Mouse (Mus musculus) forebrain, embryonic 11.5 days (tissue): ENCODE measurements around the gene Atr. TPM values are rescaled to one million over a fixed set of nuclear protein-coding genes. Genes with fewer than 3 reads are reported as not detected.
A peak's percentile ranks its signal among the peaks of the same experiment; 100 is the strongest.

Experiments used
- ATAC-seq: fragments of 200-750 bp; cut with Nextera tagmentation; replicated peaks from 2 replicates; pipeline ENCODE4 v1.8.0; 2017; ENCODE audit warnings: moderate TSS enrichment; ENCODE audit not compliant: low FRiP score
- DNase-seq: peaks from one replicate; pipeline ENCODE4 v3.0.0-alpha.2; 2017; ENCODE audit warnings: low spot score
- H3K27ac ChIP-seq: fragments of 300-500 bp; sonication (generic); 2 replicates; pipeline ENCODE4 v1.5.1; 2014; ENCODE audit warnings: low read depth, low read length
- H3K27me3 ChIP-seq: fragments of 300-500 bp; sonication (generic); 2 replicates; pipeline ENCODE4 v1.6.1; 2014; ENCODE audit warnings: mild to moderate bottlenecking, low read length, mixed read lengths; ENCODE audit not compliant: control insufficient read depth, insufficient read depth
- H3K36me3 ChIP-seq: fragments of 300-500 bp; sonication (generic); 2 replicates; pipeline ENCODE4 v1.6.1; 2014; ENCODE audit warnings: mild to moderate bottlenecking, low read length, moderate library complexity, mixed read lengths; ENCODE audit not compliant: control insufficient read depth, insufficient read depth
- H3K4me1 ChIP-seq: fragments of 300-500 bp; sonication (generic); replicated peaks from 2 replicates; pipeline ENCODE4 v1.6.1; 2014; ENCODE audit warnings: low read length, mixed read lengths; ENCODE audit not compliant: control insufficient read depth, insufficient read depth
- H3K4me2 ChIP-seq: fragments of 300-500 bp; sonication (generic); 2 replicates; pipeline ENCODE4 v1.6.1; 2014; ENCODE audit warnings: low read depth, mild to moderate bottlenecking, low read length, moderate library complexity, mixed read lengths; ENCODE audit not compliant: severe bottlenecking
- H3K4me3 ChIP-seq: fragments of 300-500 bp; sonication (generic); 2 replicates; pipeline ENCODE4 v1.5.1; 2014; ENCODE audit warnings: low read depth, low read length
- H3K9ac ChIP-seq: fragments of 300-500 bp; sonication (generic); 2 replicates; pipeline ENCODE4 v1.6.1; 2014; ENCODE audit warnings: low read length
- H3K9me3 ChIP-seq: fragments of 300-500 bp; sonication (generic); 2 replicates; pipeline ENCODE4 v1.6.1; 2016; ENCODE audit warnings: low read length, mixed read lengths; ENCODE audit not compliant: control insufficient read depth
- WGBS: fragments of 180-500 bp; shearing (Covaris S2); extraction: QIAGEN DNeasy Blood & Tissue Kit; methylation state at CpG from one replicate; pipeline ENCODE4 v1.1.7; 2014; 5-methylcytosine and 5-hydroxymethylcytosine counted together
- polyA plus RNA-seq: library from polyadenylated mRNA; unstranded; fragments of >200 nt; fragmentation: Nextera tagmentation; extraction: Ambion mirVana; gene quantifications from 2 replicates; pipeline ENCODE4 v1.2.1, GENCODE M21; 2014

Gene Atr
- polyA plus RNA-seq, 1 experiment from 2014 or later: 30.3 TPM

GRCm38 (mm10) chr9:95832758-95833157 lies 24.6 kb upstream of the Atr start:
- H3K27me3 ChIP-seq: no peaks in the 10 kb centered on the region
- DNase-seq (no peak), ATAC-seq (no peak)
- H3K4me1 ChIP-seq: no peaks in the 10 kb centered on the region
- no peaks in the 10 kb centered on the region for H3K9me3 ChIP-seq
- H3K27ac ChIP-seq: no peak overlapping the region
- no peak overlapping the region for H3K4me3 ChIP-seq
- H3K36me3 ChIP-seq: no peaks in the 10 kb centered on the region
- WGBS: 90% methylated on average over 3 of the region's 3 CpGs
- no peak overlapping the region for H3K4me2 ChIP-seq
- H3K9ac ChIP-seq: no peak overlapping the region

- Histone ChIP-seq H3K4me2 (no peak overlapping the region), H3K27me3 (no peaks in the 10 kb centered on the region), H3K4me3 (no peak overlapping the region), H3K36me3 (no peaks in the 10 kb centered on the region), H3K4me1 (no peaks in the 10 kb centered on the region), H3K9me3 (no peaks in the 10 kb centered on the region), H3K9ac (no peak overlapping the region), H3K27ac (no peak overlapping the region)
- ATAC-seq (no peak), DNase-seq (no peak)
- WGBS: 75% methylated on average over 3 of the region's 3 CpGs
These were observed 22.6 kb upstream of the Atr start for GRCm38 (mm10) chr9:95834799-95835198.

GRCm38 (mm10) chr9:95835741-95836140 lies 21.7 kb upstream of the Atr start:
- no peak overlapping the region for H3K4me3 ChIP-seq
- no peaks in the 10 kb centered on the region for H3K27me3 ChIP-seq
- 92% methylated on average over 10 of the region's 10 CpGs for WGBS
- ATAC-seq (no peak), DNase-seq (no peak)
- H3K36me3 ChIP-seq: no peaks in the 10 kb centered on the region
- no peak overlapping the region for H3K9ac ChIP-seq
- no peaks in the 10 kb centered on the region for H3K4me1 ChIP-seq
- no peak overlapping the region for H3K4me2 ChIP-seq
- H3K27ac ChIP-seq: no peak overlapping the region
- H3K9me3 ChIP-seq: no peaks in the 10 kb centered on the region

GRCm38 (mm10) chr9:95839424-95839823 lies 18.0 kb upstream of the Atr start:
- Histone ChIP-seq H3K4me3 (no peak overlapping the region), H3K27ac (no peak overlapping the region), H3K4me2 (no peak overlapping the region), H3K9ac (no peak overlapping the region), H3K36me3 (no peaks in the 10 kb centered on the region), H3K4me1 (no peaks in the 10 kb centered on the region), H3K27me3 (peaks cover 4% of the 10 kb centered on the region), H3K9me3 (no peaks in the 10 kb centered on the region)
- WGBS: 96% methylated on average over 3 of the region's 3 CpGs
- DNase-seq (no peak), ATAC-seq (no peak)

- H3K27ac ChIP-seq: no peak within 1 kb of the TSS
- no peaks in the 10 kb centered on the region for H3K36me3 ChIP-seq
- H3K9me3 ChIP-seq: no peaks in the 10 kb centered on the region
- H3K27me3 ChIP-seq: peaks cover 4% of the 10 kb centered on the region
- peak within 1 kb of the TSS; percentile 57 for H3K4me3 ChIP-seq
- peak within 1 kb of the TSS; percentile 59 for H3K9ac ChIP-seq
- no peaks in the 10 kb centered on the region for H3K4me1 ChIP-seq
- DNase-seq (peak; percentile 95), ATAC-seq (peak; percentile 94)
- peak within 1 kb of the TSS; percentile 91 for H3K4me2 ChIP-seq
- WGBS: under 1% methylated on average over 46 of the region's 46 CpGs
These were observed 12.5 kb upstream of the Atr start, which contains the start of gene Pls1 for GRCm38 (mm10) chr9:95844825-95845460. TSS of gene Pls1 (minus strand) at chr9:95845311.

GRCm38 (mm10) chr9:95845711-95846110 lies 11.7 kb upstream of the Atr start:
- Histone ChIP-seq H3K27ac (no peak overlapping the region), H3K4me3 (no peak overlapping the region), H3K9me3 (no peaks in the 10 kb centered on the region), H3K4me1 (no peaks in the 10 kb centered on the region), H3K36me3 (no peaks in the 10 kb centered on the region), H3K27me3 (peaks cover 4% of the 10 kb centered on the region), H3K9ac (no peak overlapping the region), H3K4me2 (peak overlapping the region; percentile 91; the same call in 1 of the 2 replicates)
- ATAC-seq (no peak), DNase-seq (no peak)
- WGBS: 68% methylated on average over 4 of the region's 4 CpGs

- Histone ChIP-seq H3K27me3 (no peaks in the 10 kb centered on the region), H3K4me2 (no peak overlapping the region), H3K36me3 (no peaks in the 10 kb centered on the region), H3K4me3 (no peak overlapping the region), H3K27ac (no peak overlapping the region), H3K4me1 (no peaks in the 10 kb centered on the region), H3K9ac (no peak overlapping the region), H3K9me3 (no peaks in the 10 kb centered on the region)
- WGBS: 80% methylated on average over 11 of the region's 11 CpGs
- DNase-seq: no peak
- no peak for ATAC-seq
These were observed 5.7 kb upstream of the Atr start for GRCm38 (mm10) chr9:95851671-95852070.

- ATAC-seq: 0 out of 2 replicates have a peak, but pooled peaks have one; percentile 15
- H3K4me1 ChIP-seq: no peaks in the 10 kb centered on the region
- no peak overlapping the region for H3K4me2 ChIP-seq
- H3K36me3 ChIP-seq: no peaks in the 10 kb centered on the region
- DNase-seq: peak; percentile 84
- H3K9me3 ChIP-seq: no peaks in the 10 kb centered on the region
- no peak overlapping the region for H3K9ac ChIP-seq
- no peak overlapping the region for H3K4me3 ChIP-seq
- no peaks in the 10 kb centered on the region for H3K27me3 ChIP-seq
- 27% methylated on average over 4 of the region's 4 CpGs for WGBS
- H3K27ac ChIP-seq: no peak overlapping the region
These were observed 4.5 kb upstream of the Atr start for GRCm38 (mm10) chr9:95852896-95853295.

GRCm38 (mm10) chr9:95854891-95855290 lies 2.5 kb upstream of the Atr start:
- Histone ChIP-seq H3K27ac (no peak overlapping the region), H3K36me3 (no peaks in the 10 kb centered on the region), H3K4me1 (no peaks in the 10 kb centered on the region), H3K9me3 (no peaks in the 10 kb centered on the region), H3K4me2 (no peak overlapping the region), H3K4me3 (no peak overlapping the region), H3K27me3 (no peaks in the 10 kb centered on the region), H3K9ac (no peak overlapping the region)
- whole genome bisulfite sequencing: 83% methylated on average over 2 of the region's 2 CpGs
- ATAC-seq (no peak), DNase-seq (no peak)
